Comparison of ENCODE assay signal across 9 mouse cellular contexts in the genomic region with DNA sequence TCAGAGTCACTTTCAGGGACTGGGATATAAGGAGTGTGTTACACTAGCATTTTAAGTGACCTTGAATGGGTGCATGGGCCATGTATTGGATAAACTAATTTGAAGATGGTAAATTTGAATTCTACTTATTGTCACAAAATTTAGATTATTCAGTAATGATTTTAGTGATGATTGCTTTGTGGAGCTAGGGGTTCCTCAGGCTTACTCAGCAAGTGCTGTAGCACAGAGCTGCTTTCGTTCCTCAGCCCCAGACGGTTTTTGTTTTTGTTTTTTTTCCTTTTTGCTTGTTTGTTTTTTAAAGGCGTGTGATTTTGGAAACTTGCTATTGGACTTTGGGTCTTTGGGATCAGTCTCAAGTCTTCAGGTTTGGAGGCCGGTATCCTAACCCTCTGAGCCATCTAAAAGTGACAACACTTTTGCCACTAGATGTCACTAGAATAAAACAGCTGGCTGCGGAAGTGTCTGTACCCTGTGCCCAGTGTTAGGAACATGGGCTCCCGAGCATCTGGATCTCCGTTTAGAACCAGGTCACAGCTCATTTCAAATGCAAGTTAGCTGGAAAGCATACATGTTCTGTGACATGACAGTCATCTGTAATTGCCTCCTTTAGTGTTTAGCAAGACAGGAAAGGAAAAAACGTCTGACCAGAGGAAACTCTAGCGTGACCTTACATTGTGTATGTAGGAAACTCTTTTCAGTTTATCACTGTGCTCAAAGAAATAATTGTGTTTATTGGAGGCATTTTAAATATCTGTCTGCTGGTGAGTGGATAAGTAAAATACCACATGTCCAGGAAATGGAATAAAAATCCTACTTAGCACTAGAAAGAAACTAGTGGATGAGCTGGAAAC. TPM values are rescaled to one million over a fixed set of nuclear protein-coding genes. Genes with fewer than 3 reads are reported as not detected.
DNase-seq lines count a peak whose midpoint lies in the region; ATAC-seq and TF ChIP-seq lines count a peak whose summit lies in the region.
"Had no signal": no experiment of that assay in that cellular context is flagged by ENCODE, and none has a peak within 500 bp of the region (broad histone marks: within the 10 kb centered on the region; RNA-seq: fewer than 3 reads in every experiment).

No protein-coding gene starts in this region.

- TF ChIP-seq EP300 in ES-Bruce4 (IDR thresholded peaks at IDR 0.05; ENCODE audit: insufficient read depth, low read depth, low read length): no peak

- no peak for TF ChIP-seq POLR2A in ES-Bruce4 (IDR thresholded peaks at IDR 0.05; ENCODE audit: insufficient read depth, low read length)
- no peak for TF ChIP-seq POLR2A in bone marrow macrophage, adult 2 months (IDR thresholded peaks at IDR 0.05; ENCODE audit: borderline replicate concordance, low read depth, low read length)

- no peaks in the 10 kb centered on the region for H3K9me3 ChIP-seq in ES-Bruce4 (replicated peaks; ENCODE audit: control insufficient read depth, insufficient read depth, low read length, poor library complexity, severe bottlenecking)
- no peaks in the 10 kb centered on the region for H3K9me3 ChIP-seq in embryonic facial prominence, embryonic 15.5 days (replicated peaks)
- H3K9me3 ChIP-seq in heart, embryonic 15.5 days (replicated peaks): no peaks in the 10 kb centered on the region
- no peaks in the 10 kb centered on the region for H3K9me3 ChIP-seq in kidney, embryonic 16.5 days (ENCODE audit: low read length)
- H3K9me3 ChIP-seq in liver, embryonic 13.5 days (replicated peaks): no peaks in the 10 kb centered on the region

- no peaks in the 10 kb centered on the region for H3K36me3 ChIP-seq in ES-Bruce4 (ENCODE audit: control insufficient read depth, insufficient read depth, low read length, poor library complexity, severe bottlenecking)
- no peaks in the 10 kb centered on the region for H3K36me3 ChIP-seq in embryonic facial prominence, embryonic 15.5 days
- H3K36me3 ChIP-seq in heart, embryonic 15.5 days: no peaks in the 10 kb centered on the region
- no peaks in the 10 kb centered on the region for H3K36me3 ChIP-seq in kidney, embryonic 16.5 days (ENCODE audit: insufficient read depth, low read length)
- no peaks in the 10 kb centered on the region for H3K36me3 ChIP-seq in liver, embryonic 13.5 days

- H3K27ac ChIP-seq in ES-Bruce4 (ENCODE audit: insufficient read depth, low read length): no peak overlapping the region
- H3K27ac ChIP-seq in bone marrow macrophage, adult 2 months (ENCODE audit: insufficient read depth, low read depth, low read length): no peak overlapping the region
- H3K27ac ChIP-seq in embryonic facial prominence, embryonic 15.5 days (replicated peaks): no peak overlapping the region
- H3K27ac ChIP-seq in heart, embryonic 15.5 days: no peak overlapping the region
- H3K27ac ChIP-seq in kidney, embryonic 16.5 days (ENCODE audit: low read length): no peak overlapping the region
- no peak overlapping the region for H3K27ac ChIP-seq in liver, embryonic 13.5 days
- H3K27ac ChIP-seq: macrophage had no signal

- peak; percentile 47 for TF ChIP-seq CTCF in ES-Bruce4 (IDR thresholded peaks at IDR 0.05; ENCODE audit: low read depth, low read length)
- TF ChIP-seq CTCF in bone marrow macrophage, adult 2 months (IDR thresholded peaks at IDR 0.05; ENCODE audit: low read depth, low read length): peak; percentile 55

- 12% methylated on average over 9 of the region's 9 CpGs for WGBS in embryonic facial prominence, embryonic 15.5 days
- WGBS in heart, embryonic 15.5 days: 17% methylated on average over 9 of the region's 9 CpGs
- WGBS in kidney, embryonic 16.5 days: 16% methylated on average over 9 of the region's 9 CpGs
- 25% methylated on average over 9 of the region's 9 CpGs for WGBS in liver, embryonic 13.5 days (ENCODE audit: insufficient replicate concordance)

- no peak overlapping the region for H3K4me2 ChIP-seq in embryonic facial prominence, embryonic 15.5 days (replicated peaks)
- peak overlapping the region; percentile 38 for H3K4me2 ChIP-seq in heart, embryonic 15.5 days
- no peak overlapping the region for H3K4me2 ChIP-seq in kidney, embryonic 16.5 days (replicated peaks; ENCODE audit: low read depth, low read length)
- no peak overlapping the region for H3K4me2 ChIP-seq in liver, embryonic 13.5 days

- DNase-seq in liver, embryonic 13.5 days: no peak
- DNase-seq in neural tube, embryonic 10.5 days (ENCODE audit: extremely low spot score, low spot score): peak; percentile 37
- DNase-seq in thymus, postnatal 36 days: peak; percentile 23 to 25

- H3K4me1 ChIP-seq in ES-Bruce4 (ENCODE audit: control insufficient read depth, insufficient read depth, low read length): no peaks in the 10 kb centered on the region
- H3K4me1 ChIP-seq in bone marrow macrophage, adult 2 months (ENCODE audit: control insufficient read depth, insufficient read depth, low read length): no peaks in the 10 kb centered on the region
- H3K4me1 ChIP-seq in embryonic facial prominence, embryonic 15.5 days: peaks cover 12% of the 10 kb centered on the region; the same call in 1 of the 2 replicates
- peaks cover 12% of the 10 kb centered on the region; the same call in 1 of the 2 replicates for H3K4me1 ChIP-seq in heart, embryonic 15.5 days (replicated peaks)
- H3K4me1 ChIP-seq in kidney, embryonic 16.5 days (ENCODE audit: insufficient read depth, low read length): peaks cover 5% of the 10 kb centered on the region; the same call in 1 of the 2 replicates
- H3K4me1 ChIP-seq in liver, embryonic 13.5 days (replicated peaks): peaks cover 39% of the 10 kb centered on the region

- ATAC-seq in embryonic facial prominence, embryonic 15.5 days (ENCODE audit: insufficient number of reproducible peaks, low FRiP score, low TSS enrichment, low read depth): peak; percentile 86; the same call in 1 of the 2 replicates
- ATAC-seq in heart, embryonic 15.5 days (replicated peaks; ENCODE audit: insufficient number of reproducible peaks, insufficient read depth, low FRiP score, low read depth): peak; percentile 70
- peak; percentile 90 for ATAC-seq in kidney, embryonic 16.5 days (ENCODE audit: low FRiP score, low TSS enrichment)
- peak; percentile 75 for ATAC-seq in liver, embryonic 13.5 days (ENCODE audit: low read depth)

- H3K4me3 ChIP-seq in ES-Bruce4 (ENCODE audit: low read depth, low read length): no peak overlapping the region
- H3K4me3 ChIP-seq in bone marrow macrophage, adult 2 months (ENCODE audit: insufficient read depth, low read length): no peak overlapping the region
- no peak overlapping the region for H3K4me3 ChIP-seq in embryonic facial prominence, embryonic 15.5 days (replicated peaks)
- H3K4me3 ChIP-seq in heart, embryonic 15.5 days: no peak overlapping the region
- no peak overlapping the region for H3K4me3 ChIP-seq in kidney, embryonic 16.5 days (ENCODE audit: low read length)
- no peak overlapping the region for H3K4me3 ChIP-seq in liver, embryonic 13.5 days (replicated peaks)

- H3K9ac ChIP-seq in ES-Bruce4 (ENCODE audit: low read depth, poor library complexity, severe bottlenecking): no peak overlapping the region
- no peak overlapping the region for H3K9ac ChIP-seq in embryonic facial prominence, embryonic 15.5 days
- no peak overlapping the region for H3K9ac ChIP-seq in heart, embryonic 15.5 days
- no peak overlapping the region for H3K9ac ChIP-seq in kidney, embryonic 16.5 days (replicated peaks; ENCODE audit: low read length)
- no peak overlapping the region for H3K9ac ChIP-seq in liver, embryonic 13.5 days

- no peaks in the 10 kb centered on the region for H3K27me3 ChIP-seq in ES-Bruce4 (ENCODE audit: control insufficient read depth, insufficient read depth, low read length, poor library complexity, severe bottlenecking)
- no peaks in the 10 kb centered on the region for H3K27me3 ChIP-seq in embryonic facial prominence, embryonic 15.5 days
- H3K27me3 ChIP-seq in heart, embryonic 15.5 days: no peaks in the 10 kb centered on the region
- no peaks in the 10 kb centered on the region for H3K27me3 ChIP-seq in kidney, embryonic 16.5 days (ENCODE audit: insufficient read depth, low read length)
- H3K27me3 ChIP-seq in liver, embryonic 13.5 days: no peaks in the 10 kb centered on the region

RNA-seq across cellular contexts. Expression of a gene that starts 20.0 kb away (rescaled TPM):
- polyA plus RNA-seq in ES-Bruce4 (2011; ENCODE audit: insufficient read depth, insufficient read length, low read depth, missing spikeins): 4.8 and 5.7 TPM in 2 replicates
- polyA plus RNA-seq in bone marrow macrophage, adult 2 months (2012; ENCODE audit: insufficient read depth, insufficient read length, missing spikeins): 3.6 and 4.5 TPM in 2 replicates
- 21.0 and 21.8 TPM in 2 replicates for polyA plus RNA-seq in embryonic facial prominence, embryonic 15.5 days (2015; fragmentation: Nextera tagmentation; extraction: Ambion mirVana)
- polyA plus RNA-seq in heart, embryonic 15.5 days (2015; fragmentation: Nextera tagmentation; extraction: Ambion mirVana): 14.0 and 16.5 TPM in 2 replicates
- 16.2 and 18.5 TPM in 2 replicates for polyA plus RNA-seq in kidney, embryonic 16.5 days (2015; fragmentation: Nextera tagmentation; extraction: Ambion mirVana)
- polyA plus RNA-seq in liver, embryonic 13.5 days (2015; fragmentation: Nextera tagmentation; extraction: Ambion mirVana): 11.3 and 11.9 TPM in 2 replicates

RNA-seq across cellular contexts. Expression of a gene that starts 27.0 kb away (rescaled TPM):
- polyA plus RNA-seq in ES-Bruce4 (2011; ENCODE audit: insufficient read depth, insufficient read length, low read depth, missing spikeins): 2.7 and 3.3 TPM in 2 replicates
- polyA plus RNA-seq in bone marrow macrophage, adult 2 months (2012; ENCODE audit: insufficient read depth, insufficient read length, missing spikeins): 4.3 and 5.6 TPM in 2 replicates
- 2.7 and 3.5 TPM in 2 replicates for polyA plus RNA-seq in embryonic facial prominence, embryonic 15.5 days (2015; fragmentation: Nextera tagmentation; extraction: Ambion mirVana)
- polyA plus RNA-seq in heart, embryonic 15.5 days (2015; fragmentation: Nextera tagmentation; extraction: Ambion mirVana): 5.8 and 7.1 TPM in 2 replicates
- polyA plus RNA-seq in kidney, embryonic 16.5 days (2015; fragmentation: Nextera tagmentation; extraction: Ambion mirVana): 5.7 and 7.8 TPM in 2 replicates
- polyA plus RNA-seq in liver, embryonic 13.5 days (2015; fragmentation: Nextera tagmentation; extraction: Ambion mirVana): 0.54 and 0.64 TPM in 2 replicates
